Mouse (Mus musculus) kidney, adult 2 months (tissue): ENCODE measurements around the gene 9230113P08Rik.

ENCODE experiments used
- CTCF ChIP-seq: fragments of 200-500 bp; conservative IDR thresholded peaks from 2 replicates; pipeline ENCODE4 v1.5.1; 2011; ENCODE audit warnings: low read depth, mild to moderate bottlenecking, control low read depth, low read length, moderate library complexity, mixed read lengths; ENCODE audit not compliant: insufficient read depth, insufficient read length
- POLR2A ChIP-seq: fragments of 200-500 bp; IDR thresholded peaks from one replicate; pipeline ENCODE4 v1.6.1; 2011; ENCODE audit warnings: low read depth, low read length, control low read depth

DNA sequence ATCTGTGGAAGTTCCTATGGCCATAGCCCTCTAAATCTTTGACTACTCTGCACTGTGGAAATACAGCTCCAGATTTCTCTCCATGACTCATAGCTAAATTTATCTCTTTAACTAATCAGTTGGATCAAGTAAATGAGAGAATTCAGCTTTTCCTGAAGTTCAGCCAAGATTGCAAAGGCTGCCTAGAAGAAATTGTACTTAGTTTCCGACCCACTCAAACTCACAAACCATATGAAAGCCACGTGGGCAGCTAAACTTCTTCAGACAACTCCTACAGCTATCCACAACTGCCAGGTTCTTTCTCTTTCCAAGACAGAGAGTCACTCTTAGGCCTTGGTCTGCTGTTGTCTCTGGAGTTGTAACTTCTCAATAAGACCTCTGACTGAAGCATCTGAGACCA lies 3.7 kb upstream of the 9230113P08Rik start:
- TF ChIP-seq POLR2A, result no peak
- TF ChIP-seq CTCF, result no peak
